Mouse (Mus musculus): Measurements from ENCODE around the gene Unc5c. TPM values are rescaled to one million over a fixed set of nuclear protein-coding genes. Genes with fewer than 3 reads are reported as not detected.

The Unc5c gene
- polyA plus RNA-seq, 1 experiment from 2014 or later = 9.3 TPM

DNA sequence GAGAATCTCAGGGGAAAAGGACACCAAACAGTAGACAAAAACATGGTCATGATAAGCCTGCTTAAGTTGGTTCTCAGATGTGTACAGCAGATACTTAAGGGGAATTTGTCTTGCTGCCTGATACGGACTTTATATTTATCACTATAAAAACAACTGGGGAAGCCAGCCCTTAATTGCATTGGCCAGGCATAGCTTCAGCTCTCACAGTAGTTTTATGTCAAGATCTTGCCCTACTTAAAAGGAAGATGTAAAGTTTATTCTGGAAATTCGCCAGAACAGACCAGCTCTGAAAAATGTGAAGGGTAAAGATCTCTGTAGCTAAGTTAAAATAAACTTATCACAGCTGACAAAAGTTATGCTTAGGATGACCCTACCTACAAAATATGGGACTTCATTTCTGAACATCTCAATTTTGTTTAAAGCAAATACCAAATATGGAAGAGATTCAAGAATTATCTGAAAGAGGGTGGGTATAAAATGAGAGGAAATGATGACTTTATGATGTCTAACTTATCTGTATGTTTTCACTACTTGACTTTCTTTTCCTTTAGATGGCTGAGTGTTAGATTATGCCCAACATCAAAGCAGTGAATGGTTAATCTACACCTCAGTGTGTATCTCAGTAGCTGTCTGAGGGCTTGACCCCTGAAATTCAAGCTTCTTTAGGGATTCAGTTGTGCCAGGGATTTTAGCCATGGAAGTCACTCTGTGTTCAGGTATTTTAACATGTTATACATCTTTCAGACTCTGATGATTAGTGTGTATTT is 18.8 kb downstream of the Unc5c start:
- Histone ChIP-seq H3K4me3 (no peak overlapping the region), H3K9me3 (no peaks in the 10 kb centered on the region), H3K4me1 (peaks cover 7% of the 10 kb centered on the region; the same call in 1 of the 2 replicates), H3K27ac (no peak overlapping the region), H3K36me3 (no peaks in the 10 kb centered on the region), H3K27me3 (ENCODE audit: insufficient read depth, poor library complexity, severe bottlenecking) (no peaks in the 10 kb centered on the region)
- 41% methylated on average over 2 of the region's 2 CpGs for WGBS
- DNase-seq (ENCODE audit: low spot score) = no peak

DNA sequence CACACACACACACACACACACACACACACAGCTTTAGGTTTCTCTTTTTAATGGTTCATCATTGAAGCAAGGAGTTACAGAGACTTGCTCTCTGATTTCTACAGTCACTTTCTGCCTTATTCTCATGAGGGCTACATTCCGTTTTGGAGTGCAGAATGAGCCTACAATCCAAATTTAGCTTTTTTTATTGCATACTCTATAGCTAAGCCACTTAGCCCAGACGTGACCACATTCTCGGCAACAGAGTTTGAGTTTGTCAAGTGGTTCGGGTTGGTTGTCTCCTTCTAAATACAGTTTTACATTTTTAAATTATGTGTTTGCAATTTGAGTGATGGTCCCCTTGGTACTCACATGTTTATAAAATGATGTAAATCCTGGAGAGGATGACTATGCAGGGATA is 20.2 kb downstream of the Unc5c start:
- no peak for DNase-seq (ENCODE audit: low spot score)
- peaks cover 7% of the 10 kb centered on the region; the same call in 1 of the 2 replicates for H3K4me1 ChIP-seq
- H3K27ac ChIP-seq = no peak overlapping the region
- 77% methylated on average over 4 of the region's 4 CpGs for WGBS
- no peaks in the 10 kb centered on the region for H3K36me3 ChIP-seq
- H3K27me3 ChIP-seq (ENCODE audit: insufficient read depth, poor library complexity, severe bottlenecking) = no peaks in the 10 kb centered on the region
- H3K4me3 ChIP-seq = no peak overlapping the region
- H3K9me3 ChIP-seq = no peaks in the 10 kb centered on the region

DNA sequence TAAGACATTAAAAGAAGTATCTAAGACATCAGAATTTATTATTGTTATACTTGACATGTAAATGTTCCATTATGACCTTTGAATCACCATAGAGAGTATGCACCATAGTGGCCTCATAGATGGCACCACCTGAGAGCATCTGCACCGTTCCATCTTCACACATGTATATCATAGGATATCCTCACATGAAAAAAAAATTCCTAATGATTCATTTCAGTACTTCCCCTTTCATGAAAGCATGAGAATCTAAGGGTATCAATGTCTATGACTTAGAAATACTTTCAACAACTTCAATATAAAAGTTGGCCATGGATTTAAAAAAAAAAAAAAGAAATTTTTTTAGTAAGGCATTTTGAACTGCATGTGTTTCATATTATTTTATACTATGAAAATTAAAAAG is 25.6 kb downstream of the Unc5c start:
- WGBS = 89% methylated on average over 1 of the region's 1 CpGs

DNA sequence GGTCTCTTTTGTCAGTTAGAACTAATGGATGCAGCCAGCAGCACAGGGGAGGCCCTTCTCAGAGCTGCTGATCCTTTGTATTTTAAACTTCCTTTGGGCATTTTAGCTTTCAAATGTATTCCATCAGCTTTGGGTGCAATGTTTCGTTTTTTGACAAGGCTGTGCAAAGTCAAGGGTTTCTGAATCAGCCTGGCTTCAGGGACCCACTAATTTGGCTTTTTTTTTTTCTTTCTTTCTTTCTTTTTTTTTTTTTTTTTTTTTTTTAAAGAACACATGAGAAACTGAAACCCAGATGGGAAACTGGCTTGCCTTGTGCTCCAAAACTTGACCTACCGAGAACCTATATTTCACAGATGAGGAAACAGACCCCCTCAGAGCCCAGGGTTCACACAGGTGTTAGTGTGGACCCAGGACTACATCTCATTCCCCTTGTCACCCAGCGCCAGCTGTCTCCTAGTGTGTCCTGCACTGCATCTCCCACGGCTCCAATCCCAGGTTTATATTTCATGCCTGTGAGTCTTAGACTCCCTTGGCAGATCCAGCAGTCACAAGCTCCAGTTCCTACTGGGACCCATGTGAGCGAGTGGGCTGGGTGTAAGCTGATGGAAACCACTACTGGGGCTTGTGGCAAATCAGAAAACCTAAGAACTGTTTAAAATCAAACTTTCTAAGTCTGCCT is 26.4 kb downstream of the Unc5c start:
- peaks cover 14% of the 10 kb centered on the region; the same call in 1 of the 2 replicates for H3K4me1 ChIP-seq
- H3K27ac ChIP-seq = peak overlapping the region; percentile 77
- DNase-seq (ENCODE audit: low spot score) = no peak
- no peaks in the 10 kb centered on the region for H3K27me3 ChIP-seq (ENCODE audit: insufficient read depth, poor library complexity, severe bottlenecking)
- H3K9me3 ChIP-seq = no peaks in the 10 kb centered on the region
- 33% methylated on average over 5 of the region's 5 CpGs for WGBS
- H3K36me3 ChIP-seq = no peaks in the 10 kb centered on the region
- H3K4me3 ChIP-seq = no peak overlapping the region

More for the DNA sequence above, 25.6 kb downstream of the Unc5c start:
- Histone ChIP-seq H3K9me3 (no peaks in the 10 kb centered on the region), H3K4me1 (peaks cover 14% of the 10 kb centered on the region; the same call in 1 of the 2 replicates), H3K36me3 (no peaks in the 10 kb centered on the region), H3K27me3 (ENCODE audit: insufficient read depth, poor library complexity, severe bottlenecking) (no peaks in the 10 kb centered on the region), H3K4me3 (no peak overlapping the region), H3K27ac (no peak overlapping the region)
- no peak for DNase-seq (ENCODE audit: low spot score)

- Histone ChIP-seq H3K9me3 (no peaks in the 10 kb centered on the region), H3K27ac (peak overlapping the region; percentile 77; the same call in 1 of the 2 replicates), H3K4me1 (peaks cover 18% of the 10 kb centered on the region; the same call in 1 of the 2 replicates), H3K36me3 (no peaks in the 10 kb centered on the region), H3K27me3 (ENCODE audit: insufficient read depth, poor library complexity, severe bottlenecking) (no peaks in the 10 kb centered on the region), H3K4me3 (no peak overlapping the region)
- no peak for DNase-seq (ENCODE audit: low spot score)
- WGBS = 23% methylated on average over 2 of the region's 2 CpGs
Observed at GRCm38 (mm10) chr3:141491951-141492310, 26.9 kb downstream of the Unc5c start.

DNA sequence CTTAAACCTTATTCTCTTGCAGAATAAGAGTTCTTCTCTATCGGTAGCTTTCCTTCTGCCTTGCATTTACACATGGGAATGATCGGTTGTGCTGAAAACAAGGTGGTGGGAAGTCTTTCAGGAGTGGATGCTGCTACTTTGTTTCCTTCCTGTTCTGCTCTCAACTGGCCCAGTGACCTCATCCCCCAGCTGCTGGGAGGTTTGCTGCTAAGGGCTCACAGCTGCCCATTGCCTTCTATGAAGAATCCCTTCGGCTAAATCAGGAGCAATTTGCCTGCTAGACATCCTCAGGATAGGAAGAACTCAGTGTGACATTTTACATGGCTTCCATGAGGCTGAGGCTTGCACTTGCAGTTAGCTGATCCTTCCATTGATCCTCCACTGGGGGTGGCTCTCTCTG is 28.0 kb downstream of the Unc5c start:
- peaks cover 23% of the 10 kb centered on the region; the same call in 1 of the 2 replicates for H3K4me1 ChIP-seq
- H3K36me3 ChIP-seq = no peaks in the 10 kb centered on the region
- 58% methylated on average over 3 of the region's 3 CpGs for WGBS
- H3K27ac ChIP-seq = peak overlapping the region; percentile 62; the same call in 1 of the 2 replicates
- H3K27me3 ChIP-seq (ENCODE audit: insufficient read depth, poor library complexity, severe bottlenecking) = no peaks in the 10 kb centered on the region
- no peak overlapping the region for H3K4me3 ChIP-seq
- DNase-seq (ENCODE audit: low spot score) = no peak
- H3K9me3 ChIP-seq = no peaks in the 10 kb centered on the region

DNA sequence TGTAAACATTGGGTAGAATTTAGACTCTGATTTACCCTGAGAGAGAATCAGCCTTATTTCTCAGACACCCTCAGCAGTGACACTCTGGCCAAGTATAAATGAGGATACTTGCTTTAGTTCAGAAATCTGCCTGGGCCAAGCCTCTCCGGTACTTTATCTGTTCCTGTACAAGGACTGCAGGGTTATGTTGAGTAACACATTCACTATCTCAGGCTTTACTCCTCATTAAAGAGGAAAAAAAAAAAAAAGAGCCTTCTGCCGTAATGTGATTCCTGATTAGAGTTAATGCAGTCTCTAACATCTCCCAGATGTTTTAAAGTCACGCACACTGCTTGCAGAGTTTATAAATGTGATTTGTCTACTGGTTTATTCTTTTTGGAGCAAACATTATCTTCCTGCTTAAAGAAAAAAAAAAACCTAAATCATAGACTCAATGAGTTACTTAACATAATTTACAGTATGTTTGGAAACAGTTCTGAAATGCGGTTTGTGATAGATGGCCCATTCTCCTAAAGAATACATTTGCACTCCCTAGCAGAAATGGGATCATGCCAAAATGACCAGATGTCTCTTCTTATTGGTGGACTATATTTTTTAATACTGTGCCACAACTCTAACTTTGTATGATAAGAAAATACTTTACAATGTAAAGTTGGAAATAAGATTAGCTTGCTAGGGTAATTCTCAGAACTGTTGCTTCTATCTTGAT is 33.5 kb downstream of the Unc5c start:
- WGBS = 34% methylated on average over 4 of the region's 4 CpGs

DNA sequence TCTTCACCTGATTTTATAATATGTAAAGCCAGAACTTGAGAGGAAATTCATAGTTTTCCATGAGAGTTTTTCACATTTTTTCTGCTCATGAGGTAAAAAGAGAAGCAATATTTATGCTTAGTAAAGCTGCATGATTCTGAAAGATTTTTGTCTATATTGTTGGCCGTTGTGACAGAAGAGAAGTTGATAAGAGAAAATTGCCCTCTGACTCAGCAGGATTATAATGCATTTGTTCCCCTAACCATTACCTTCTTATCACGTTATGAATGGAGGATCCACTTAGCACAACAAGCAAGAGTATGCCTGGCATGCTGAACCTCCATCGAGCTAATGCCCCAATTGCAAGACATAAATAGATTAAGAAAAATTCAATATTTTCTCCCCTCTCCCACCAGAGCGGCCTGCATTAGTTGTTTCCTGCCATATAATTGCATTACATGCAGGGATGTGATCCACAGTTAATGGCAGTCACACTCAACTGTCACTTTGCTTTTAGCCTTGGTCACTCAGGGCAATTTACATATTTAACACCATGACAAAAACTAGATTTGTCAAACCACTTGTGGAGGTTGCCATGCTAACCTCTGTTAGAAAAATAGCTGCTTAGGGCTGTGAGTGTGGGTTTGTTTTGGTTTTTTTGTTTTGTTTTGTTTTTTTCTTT is 37.0 kb downstream of the Unc5c start:
- WGBS = 37% methylated on average over 4 of the region's 4 CpGs
- no peak for DNase-seq (ENCODE audit: low spot score)
- peaks cover 8% of the 10 kb centered on the region; the same call in 1 of the 2 replicates for H3K4me1 ChIP-seq
- H3K4me3 ChIP-seq = no peak overlapping the region
- no peak overlapping the region for H3K27ac ChIP-seq
- H3K36me3 ChIP-seq = no peaks in the 10 kb centered on the region
- no peaks in the 10 kb centered on the region for H3K9me3 ChIP-seq
- no peaks in the 10 kb centered on the region for H3K27me3 ChIP-seq (ENCODE audit: insufficient read depth, poor library complexity, severe bottlenecking)

More for the DNA sequence above, 33.5 kb downstream of the Unc5c start:
- DNase-seq (ENCODE audit: low spot score) = no peak
- H3K9me3 ChIP-seq = no peaks in the 10 kb centered on the region
- no peak overlapping the region for H3K27ac ChIP-seq
- no peaks in the 10 kb centered on the region for H3K27me3 ChIP-seq (ENCODE audit: insufficient read depth, poor library complexity, severe bottlenecking)
- no peaks in the 10 kb centered on the region for H3K36me3 ChIP-seq
- no peak overlapping the region for H3K4me3 ChIP-seq
- H3K4me1 ChIP-seq = peaks cover 13% of the 10 kb centered on the region; the same call in 1 of the 2 replicates

GRCm38 (mm10) chr3:141503331-141503730 is 38.3 kb downstream of the Unc5c start:
- Histone ChIP-seq H3K4me3 (no peak overlapping the region), H3K27me3 (ENCODE audit: insufficient read depth, poor library complexity, severe bottlenecking) (no peaks in the 10 kb centered on the region), H3K27ac (no peak overlapping the region), H3K9me3 (no peaks in the 10 kb centered on the region), H3K36me3 (no peaks in the 10 kb centered on the region), H3K4me1 (peaks cover 4% of the 10 kb centered on the region; the same call in 1 of the 2 replicates)
- no peak for DNase-seq (ENCODE audit: low spot score)
- WGBS = 86% methylated on average over 3 of the region's 3 CpGs

GRCm38 (mm10) chr3:141509772-141510171 is 44.8 kb downstream of the Unc5c start:
- no peak overlapping the region for H3K4me3 ChIP-seq
- H3K27ac ChIP-seq = no peak overlapping the region
- H3K36me3 ChIP-seq = no peaks in the 10 kb centered on the region
- 55% methylated on average over 1 of the region's 1 CpGs for WGBS
- no peak for DNase-seq (ENCODE audit: low spot score)
- no peaks in the 10 kb centered on the region for H3K27me3 ChIP-seq (ENCODE audit: insufficient read depth, poor library complexity, severe bottlenecking)
- no peaks in the 10 kb centered on the region for H3K9me3 ChIP-seq
- no peaks in the 10 kb centered on the region for H3K4me1 ChIP-seq

DNA sequence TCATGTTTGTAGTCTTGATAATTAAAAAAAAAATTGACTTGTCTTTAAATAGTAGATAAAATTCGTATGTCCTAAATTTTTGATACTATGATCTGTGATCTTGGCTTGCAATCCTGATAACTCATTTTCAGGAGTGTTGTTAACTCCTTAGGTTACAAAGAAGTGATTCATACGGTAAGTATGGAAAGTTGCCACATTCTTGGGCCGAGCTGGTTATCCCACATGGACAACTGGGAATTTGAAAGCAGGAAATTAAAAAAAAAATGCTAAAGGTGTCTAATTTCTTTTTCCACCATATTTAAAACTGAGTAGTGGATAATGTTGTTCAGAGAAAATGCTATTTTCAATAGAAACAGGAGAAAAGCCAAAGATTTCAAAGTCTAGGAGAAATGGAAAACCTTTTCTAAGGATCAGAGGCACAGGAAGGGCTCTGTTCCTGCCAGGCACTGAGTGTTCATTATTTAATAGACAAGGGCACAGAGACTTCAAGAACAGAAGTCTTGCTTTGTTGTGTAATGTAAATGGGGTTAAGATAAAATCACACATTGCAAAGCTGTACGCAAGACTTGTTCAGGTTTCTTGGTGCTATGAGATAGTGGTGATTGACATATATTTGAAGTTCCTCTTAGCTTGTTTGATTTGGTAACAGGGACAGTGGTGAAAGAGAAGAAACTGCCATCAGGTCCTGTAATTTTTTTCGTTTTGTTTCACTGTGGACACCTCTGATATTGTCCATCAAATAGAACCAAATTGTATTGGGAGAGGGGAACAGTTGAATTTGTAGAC is 46.4 kb downstream of the Unc5c start:
- no peak for DNase-seq (ENCODE audit: low spot score)
- no peak overlapping the region for H3K4me3 ChIP-seq
- H3K36me3 ChIP-seq = no peaks in the 10 kb centered on the region
- H3K27ac ChIP-seq = no peak overlapping the region
- no peaks in the 10 kb centered on the region for H3K27me3 ChIP-seq (ENCODE audit: insufficient read depth, poor library complexity, severe bottlenecking)
- no peaks in the 10 kb centered on the region for H3K9me3 ChIP-seq
- H3K4me1 ChIP-seq = no peaks in the 10 kb centered on the region
- WGBS = 56% methylated on average over 5 of the region's 5 CpGs

DNA sequence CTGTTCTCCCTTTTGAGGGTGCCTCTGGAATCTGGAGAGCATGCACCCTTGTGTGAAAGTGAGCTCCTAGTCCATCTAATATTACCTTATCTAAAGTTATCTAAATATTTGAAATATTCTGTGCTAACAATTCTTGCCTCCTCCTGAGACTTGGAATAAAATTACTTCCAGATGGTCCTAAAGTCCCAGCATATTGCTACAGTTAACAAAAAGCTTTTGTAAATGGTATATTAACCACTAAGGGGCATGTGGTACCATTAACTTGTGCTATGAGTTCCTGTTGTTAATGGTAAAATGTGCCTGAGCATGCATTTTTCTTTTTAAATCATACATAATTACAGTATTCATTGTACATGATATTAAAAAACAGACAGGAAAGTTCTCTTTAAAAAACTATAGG is 63.7 kb downstream of the Unc5c start:
- Histone ChIP-seq H3K4me1 (0 out of 2 replicates have a peak, but pooled peaks cover 4% of the 10 kb centered on the region), H3K36me3 (no peaks in the 10 kb centered on the region), H3K9me3 (no peaks in the 10 kb centered on the region), H3K27ac (no peak overlapping the region), H3K27me3 (ENCODE audit: insufficient read depth, poor library complexity, severe bottlenecking) (no peaks in the 10 kb centered on the region), H3K4me3 (no peak overlapping the region)
- DNase-seq (ENCODE audit: low spot score) = no peak
